Mouse (Mus musculus) neural tube, embryonic 13.5 days (tissue): ENCODE results near the gene Mfsd6l. TPM values are rescaled to one million over a fixed set of nuclear protein-coding genes. Genes with fewer than 3 reads are reported as not detected.
A peak's percentile ranks its signal among the peaks of the same experiment; 100 is the strongest.

Source experiments
- ATAC-seq: fragments of 200-750 bp; cut with Nextera tagmentation; 2 replicates; pipeline ENCODE4 v1.8.0; 2017; ENCODE audit warnings: low read depth, mild to moderate bottlenecking, moderate TSS enrichment, moderate library complexity
- H3K27ac ChIP-seq: fragments of 300-500 bp; sonication (generic); replicated peaks from 2 replicates; pipeline ENCODE4 v1.5.1; 2015; ENCODE audit warnings: moderate library complexity, mild to moderate bottlenecking, inconsistent platforms
- H3K27me3 ChIP-seq: fragments of 300-500 bp; sonication (generic); 2 replicates; pipeline ENCODE4 v1.6.1; 2015; ENCODE audit warnings: mild to moderate bottlenecking, inconsistent platforms
- H3K36me3 ChIP-seq: fragments of 300-500 bp; sonication (generic); 2 replicates; pipeline ENCODE4 v1.6.1; 2015; ENCODE audit warnings: mild to moderate bottlenecking, inconsistent platforms
- H3K4me1 ChIP-seq: fragments of 300-500 bp; sonication (generic); replicated peaks from 2 replicates; pipeline ENCODE4 v1.6.1; 2015; ENCODE audit warnings: inconsistent platforms
- H3K4me2 ChIP-seq: fragments of 300-500 bp; sonication (generic); 2 replicates; pipeline ENCODE4 v1.6.1; 2015; ENCODE audit warnings: inconsistent platforms, mild to moderate bottlenecking, moderate library complexity
- H3K4me3 ChIP-seq: fragments of 300-500 bp; sonication (generic); 2 replicates; pipeline ENCODE4 v1.5.1; 2015; ENCODE audit warnings: mild to moderate bottlenecking, inconsistent platforms
- H3K9ac ChIP-seq: fragments of 300-500 bp; sonication (generic); 2 replicates; pipeline ENCODE4 v1.6.1; 2015; ENCODE audit warnings: moderate library complexity, mild to moderate bottlenecking, inconsistent platforms
- H3K9me3 ChIP-seq: fragments of 300-500 bp; sonication (generic); 2 replicates; pipeline ENCODE4 v1.6.1; 2016; ENCODE audit warnings: inconsistent platforms
- WGBS: fragments of 180-500 bp; shearing (Covaris S2); methylation state at CpG from one replicate; pipeline ENCODE4 v1.1.7; 2015; 5-methylcytosine and 5-hydroxymethylcytosine counted together
- polyA plus RNA-seq: library from polyadenylated mRNA; unstranded; fragments of >200 nt; fragmentation: Nextera tagmentation; extraction: Ambion mirVana; gene quantifications from 2 replicates; pipeline ENCODE4 v1.2.1, GENCODE M21; 2015

Gene Mfsd6l
- polyA plus RNA-seq, result not detected in 2 replicates

DNA sequence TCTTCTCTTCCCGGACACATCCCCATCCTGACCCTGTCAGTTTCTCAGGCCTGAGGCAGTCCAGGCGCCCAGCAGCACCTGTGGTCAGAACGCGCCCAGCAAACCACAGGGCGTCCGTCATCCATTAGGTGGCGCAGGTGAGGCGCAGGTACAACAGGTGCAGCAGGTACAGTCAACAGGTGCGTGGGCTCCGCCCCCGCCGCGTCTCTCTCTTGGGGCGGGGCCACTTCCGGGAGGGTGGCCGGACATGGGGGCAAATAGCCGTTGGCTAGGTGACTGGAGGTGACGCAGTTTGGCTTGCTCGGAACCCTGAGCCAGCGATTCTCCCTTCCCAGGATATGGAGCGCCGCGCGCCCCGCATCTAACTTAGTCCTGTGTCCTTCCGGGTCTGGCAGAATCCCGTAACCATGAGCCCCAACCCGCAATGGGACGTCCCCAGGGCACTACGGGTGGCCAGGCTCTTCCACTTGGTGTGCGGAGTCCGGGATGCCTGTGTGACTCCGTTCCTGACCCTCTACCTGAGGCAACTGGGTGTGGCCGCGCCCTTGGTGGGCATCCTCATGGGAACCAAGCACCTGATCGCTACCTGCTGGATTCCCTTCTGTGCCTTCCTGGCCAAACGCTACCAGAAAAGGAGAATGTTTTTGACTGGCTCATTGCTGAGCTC, at the start of gene Mfsd6l:
Gene Mfsd6l (plus strand): TSS at position 269 of the 667 bp plus-strand sequence.
- peaks cover 20% of the 10 kb centered on the region for H3K27me3 ChIP-seq
- H3K36me3 ChIP-seq, result no peaks in the 10 kb centered on the region
- H3K9me3 ChIP-seq, result no peaks in the 10 kb centered on the region
- H3K9ac ChIP-seq, result no peak within 1 kb of the TSS
- H3K4me1 ChIP-seq, result peaks cover 9% of the 10 kb centered on the region
- H3K4me2 ChIP-seq, result peak within 1 kb of the TSS; percentile 46
- 10% methylated on average over 37 of the region's 37 CpGs for WGBS
- H3K4me3 ChIP-seq, result peak within 1 kb of the TSS; percentile 11; the same call in 1 of the 2 replicates
- H3K27ac ChIP-seq, result no peak within 1 kb of the TSS
- no peak for ATAC-seq

DNA sequence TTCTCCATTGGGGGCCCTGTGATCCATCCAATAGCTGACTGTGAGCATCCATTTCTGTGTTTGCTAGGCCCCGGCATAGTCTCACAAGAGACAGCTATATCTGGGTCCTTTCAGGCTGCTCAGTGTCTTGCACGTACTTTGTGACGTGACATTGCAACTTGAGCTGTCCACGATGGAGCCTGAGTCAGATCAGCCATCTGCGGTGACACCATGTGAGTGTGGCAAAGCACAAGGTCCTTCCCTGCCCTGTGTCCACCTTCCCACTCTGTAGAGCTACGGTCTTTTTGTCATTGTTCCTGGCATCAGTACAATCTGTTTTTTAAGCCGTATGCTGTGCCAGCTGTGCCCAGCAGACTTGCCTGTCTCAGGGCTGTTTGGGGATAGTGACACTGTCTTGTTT, 48.7 kb upstream of the Mfsd6l start:
- Histone ChIP-seq H3K9me3 (no peaks in the 10 kb centered on the region), H3K36me3 (no peaks in the 10 kb centered on the region), H3K4me2 (no peak overlapping the region), H3K9ac (no peak overlapping the region), H3K4me3 (no peak overlapping the region), H3K27ac (no peak overlapping the region), H3K27me3 (no peaks in the 10 kb centered on the region), H3K4me1 (no peaks in the 10 kb centered on the region)
- WGBS, result 93% methylated on average over 7 of the region's 7 CpGs
- ATAC-seq, result no peak

DNA sequence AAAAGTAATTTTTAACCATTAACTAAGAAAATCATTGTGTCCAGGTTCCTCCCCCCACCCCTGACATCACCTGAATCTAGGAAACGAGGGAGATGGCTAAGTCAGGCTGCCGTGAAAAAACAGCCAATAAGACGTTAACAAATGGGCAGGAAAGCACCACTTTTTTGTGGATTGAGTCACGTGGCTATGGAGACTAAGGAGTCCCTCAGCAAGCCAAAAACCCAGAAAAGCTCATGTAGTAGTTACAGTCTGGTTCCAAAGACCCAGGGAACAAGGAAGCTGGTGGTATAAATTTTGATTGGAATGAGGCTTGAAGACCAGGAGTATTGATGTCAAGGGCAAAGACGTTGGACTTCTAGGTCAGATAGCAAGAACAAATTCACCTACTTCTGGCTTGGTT, 47.4 kb upstream of the Mfsd6l start:
- no peak overlapping the region for H3K4me2 ChIP-seq
- H3K4me1 ChIP-seq, result no peaks in the 10 kb centered on the region
- no peaks in the 10 kb centered on the region for H3K36me3 ChIP-seq
- H3K27me3 ChIP-seq, result no peaks in the 10 kb centered on the region
- H3K4me3 ChIP-seq, result no peak overlapping the region
- no peak overlapping the region for H3K27ac ChIP-seq
- H3K9me3 ChIP-seq, result no peaks in the 10 kb centered on the region
- 78% methylated on average over 5 of the region's 5 CpGs for WGBS
- no peak for ATAC-seq
- no peak overlapping the region for H3K9ac ChIP-seq

DNA sequence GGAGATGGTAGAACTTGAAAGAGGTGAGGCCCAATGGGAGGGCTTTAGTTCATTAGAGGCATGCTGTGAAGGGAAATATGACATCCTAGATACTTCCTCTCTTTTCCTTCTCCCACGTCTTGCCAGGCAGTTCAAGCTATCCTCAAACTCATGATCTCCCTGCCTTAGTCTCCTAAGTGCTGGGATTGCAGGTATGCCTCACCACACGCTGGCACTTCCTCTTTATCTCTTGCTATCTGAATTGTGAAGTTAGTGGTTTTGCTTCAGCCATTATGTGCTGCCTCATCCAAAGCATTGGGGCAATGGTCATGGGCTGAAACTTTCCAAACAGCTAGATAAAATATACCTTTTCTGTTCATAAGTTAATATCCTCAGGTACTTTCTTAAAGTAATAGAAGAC, 46.8 kb upstream of the Mfsd6l start:
- H3K9me3 ChIP-seq, result no peaks in the 10 kb centered on the region
- H3K4me1 ChIP-seq, result no peaks in the 10 kb centered on the region
- no peaks in the 10 kb centered on the region for H3K36me3 ChIP-seq
- H3K27ac ChIP-seq, result no peak overlapping the region
- H3K4me2 ChIP-seq, result no peak overlapping the region
- 75% methylated on average over 2 of the region's 2 CpGs for whole genome bisulfite sequencing
- no peak overlapping the region for H3K4me3 ChIP-seq
- ATAC-seq, result no peak
- no peak overlapping the region for H3K9ac ChIP-seq
- no peaks in the 10 kb centered on the region for H3K27me3 ChIP-seq

DNA sequence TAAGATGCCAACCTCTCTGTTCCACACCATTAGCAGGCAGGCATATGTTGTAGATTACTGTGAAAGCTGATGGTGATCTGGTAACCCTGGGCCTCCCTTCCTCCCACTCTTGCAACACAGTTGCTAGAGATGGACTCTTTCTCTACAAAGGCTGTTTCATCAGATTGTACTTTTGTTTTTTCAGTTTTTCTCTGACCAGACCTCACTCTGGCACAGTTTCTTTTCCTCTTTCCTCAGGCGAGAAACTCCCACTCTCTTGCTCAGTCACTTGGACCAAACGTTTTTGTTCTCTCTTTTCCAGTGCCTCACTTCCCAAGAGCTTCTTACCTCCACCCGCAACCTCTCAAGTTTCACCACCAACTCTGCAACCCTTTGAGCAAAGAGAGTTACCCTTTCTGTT, 42.0 kb upstream of the Mfsd6l start:
- WGBS, result 40% methylated on average over 3 of the region's 3 CpGs
- no peaks in the 10 kb centered on the region for H3K27me3 ChIP-seq
- H3K36me3 ChIP-seq, result no peaks in the 10 kb centered on the region
- peaks cover 6% of the 10 kb centered on the region; the same call in 1 of the 2 replicates for H3K9me3 ChIP-seq
- H3K9ac ChIP-seq, result no peak overlapping the region
- H3K4me2 ChIP-seq, result no peak overlapping the region
- no peak for ATAC-seq
- no peaks in the 10 kb centered on the region for H3K4me1 ChIP-seq
- H3K4me3 ChIP-seq, result no peak overlapping the region
- H3K27ac ChIP-seq, result no peak overlapping the region

DNA sequence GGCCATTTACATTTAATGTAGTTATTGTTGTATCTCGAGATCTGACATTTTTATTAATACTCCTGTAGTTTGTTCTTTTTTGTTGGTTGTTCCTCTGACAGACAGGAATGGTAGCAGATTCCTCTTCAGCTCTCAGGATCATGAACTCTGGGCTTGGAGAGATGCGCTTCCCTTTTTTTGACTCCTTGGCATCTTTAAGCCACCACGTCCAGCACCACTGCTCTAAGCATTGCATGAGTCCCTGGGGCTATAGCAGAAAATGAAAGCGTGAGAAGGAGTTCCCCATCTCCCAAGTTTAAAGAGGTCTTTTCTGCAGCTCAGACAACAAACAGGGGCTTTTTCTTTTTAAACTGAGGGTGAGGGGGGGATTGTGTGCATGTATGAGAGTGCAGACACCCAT, 36.6 kb upstream of the Mfsd6l start:
- Histone ChIP-seq H3K9ac (no peak overlapping the region), H3K4me3 (no peak overlapping the region), H3K27me3 (no peaks in the 10 kb centered on the region), H3K36me3 (no peaks in the 10 kb centered on the region), H3K27ac (no peak overlapping the region), H3K9me3 (peaks cover 13% of the 10 kb centered on the region; the same call in 1 of the 2 replicates), H3K4me1 (no peaks in the 10 kb centered on the region), H3K4me2 (no peak overlapping the region)
- no peak for ATAC-seq
- 90% methylated on average over 4 of the region's 4 CpGs for whole genome bisulfite sequencing

DNA sequence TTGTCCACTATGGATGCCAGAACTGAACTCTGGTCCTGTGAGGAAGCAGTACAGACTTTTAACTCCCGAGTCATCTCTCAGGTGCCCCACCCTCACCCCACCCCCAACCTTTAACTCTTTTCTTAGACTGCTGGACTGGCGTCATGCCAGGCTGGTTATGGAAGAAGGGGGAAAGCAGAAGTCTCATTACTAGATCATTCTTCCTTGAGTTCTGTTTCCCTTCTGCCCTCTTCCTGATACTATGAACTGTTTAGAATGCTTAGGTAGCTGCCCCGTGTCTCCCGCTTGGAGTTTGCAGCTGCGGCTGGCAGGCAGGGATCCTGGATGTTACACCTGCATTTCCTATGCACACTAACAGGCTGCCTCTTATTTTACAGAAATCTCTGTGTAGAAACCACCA, 36.2 kb upstream of the Mfsd6l start:
- WGBS, result 91% methylated on average over 5 of the region's 5 CpGs

DNA sequence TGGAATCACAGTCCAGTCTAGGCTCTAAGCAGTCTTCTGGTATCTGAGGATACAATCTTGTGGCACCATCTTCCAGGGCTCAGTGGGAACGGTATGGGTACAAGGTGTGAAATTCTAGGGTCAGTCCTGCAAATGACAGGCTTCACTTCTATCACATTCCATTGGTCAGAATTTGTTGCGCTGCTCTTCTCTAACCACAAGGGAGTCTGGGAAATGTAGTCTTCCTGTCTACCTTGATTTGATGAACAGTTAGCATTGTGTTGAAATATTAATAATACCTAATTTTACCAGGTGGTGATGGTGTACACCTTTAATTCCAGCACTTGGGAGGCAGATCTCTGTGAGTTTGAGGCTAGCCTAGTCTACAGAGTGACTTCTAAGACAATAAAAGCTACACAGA, 35.5 kb upstream of the Mfsd6l start:
- Histone ChIP-seq H3K27ac (no peak overlapping the region), H3K36me3 (no peaks in the 10 kb centered on the region), H3K4me3 (no peak overlapping the region), H3K9ac (no peak overlapping the region), H3K9me3 (peaks cover 13% of the 10 kb centered on the region; the same call in 1 of the 2 replicates), H3K27me3 (no peaks in the 10 kb centered on the region), H3K4me2 (no peak overlapping the region), H3K4me1 (no peaks in the 10 kb centered on the region)
- ATAC-seq, result no peak
- WGBS, result 86% methylated on average over 2 of the region's 2 CpGs

More for the DNA sequence above, 36.2 kb upstream of the Mfsd6l start:
- no peaks in the 10 kb centered on the region for H3K27me3 ChIP-seq
- no peak overlapping the region for H3K4me3 ChIP-seq
- H3K9ac ChIP-seq, result no peak overlapping the region
- H3K4me1 ChIP-seq, result no peaks in the 10 kb centered on the region
- peaks cover 13% of the 10 kb centered on the region; the same call in 1 of the 2 replicates for H3K9me3 ChIP-seq
- no peak for ATAC-seq
- no peak overlapping the region for H3K27ac ChIP-seq
- H3K4me2 ChIP-seq, result no peak overlapping the region
- H3K36me3 ChIP-seq, result no peaks in the 10 kb centered on the region

DNA sequence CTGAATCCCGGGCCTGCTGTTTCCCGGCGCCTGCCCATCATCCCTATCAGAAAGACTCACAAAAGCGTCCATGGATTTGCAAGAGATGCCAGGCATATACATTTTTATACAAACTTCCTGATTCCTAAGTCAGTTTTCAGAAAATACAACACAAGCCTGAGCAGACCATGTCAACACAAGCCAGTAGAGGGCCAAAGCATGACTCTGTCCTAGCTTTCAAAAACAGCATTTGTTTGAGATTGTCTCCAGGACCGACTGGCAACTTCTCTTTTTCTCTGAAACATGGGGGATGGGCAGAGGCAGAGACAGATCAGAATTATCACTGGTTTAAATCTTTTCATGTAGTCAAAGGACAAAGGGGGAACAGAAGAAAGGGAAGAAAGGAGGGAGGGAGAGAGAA, 34.6 kb upstream of the Mfsd6l start:
- WGBS, result 72% methylated on average over 5 of the region's 5 CpGs

DNA sequence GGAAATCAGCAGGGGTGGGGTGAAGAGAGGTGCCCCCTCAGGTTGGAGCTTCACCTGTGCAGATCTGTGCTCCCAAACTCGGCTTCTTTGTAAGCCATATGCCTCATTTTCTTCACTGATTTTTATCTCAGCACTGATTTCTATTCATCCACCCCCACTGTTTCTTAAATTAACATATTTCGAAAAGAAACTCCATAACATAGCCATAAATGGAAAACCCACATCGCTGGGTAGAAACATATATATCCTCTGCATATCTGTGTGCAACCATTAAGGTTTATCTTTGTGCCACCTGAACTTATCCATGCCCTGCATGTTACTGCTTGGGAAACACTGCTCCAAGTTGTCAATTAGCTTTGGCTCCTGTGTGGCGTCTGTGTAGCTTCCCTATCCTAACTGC, 29.5 kb upstream of the Mfsd6l start:
- no peaks in the 10 kb centered on the region for H3K27me3 ChIP-seq
- 84% methylated on average over 4 of the region's 4 CpGs for WGBS
- no peak overlapping the region for H3K4me3 ChIP-seq
- ATAC-seq, result no peak
- no peak overlapping the region for H3K4me2 ChIP-seq
- no peak overlapping the region for H3K9ac ChIP-seq
- no peaks in the 10 kb centered on the region for H3K9me3 ChIP-seq
- no peaks in the 10 kb centered on the region for H3K36me3 ChIP-seq
- H3K27ac ChIP-seq, result no peak overlapping the region
- H3K4me1 ChIP-seq, result no peaks in the 10 kb centered on the region

More for the DNA sequence above, 34.6 kb upstream of the Mfsd6l start:
- no peaks in the 10 kb centered on the region for H3K4me1 ChIP-seq
- peaks cover 13% of the 10 kb centered on the region; the same call in 1 of the 2 replicates for H3K9me3 ChIP-seq
- no peak overlapping the region for H3K27ac ChIP-seq
- H3K4me3 ChIP-seq, result no peak overlapping the region
- no peak overlapping the region for H3K9ac ChIP-seq
- H3K27me3 ChIP-seq, result no peaks in the 10 kb centered on the region
- ATAC-seq, result no peak
- H3K4me2 ChIP-seq, result no peak overlapping the region
- no peaks in the 10 kb centered on the region for H3K36me3 ChIP-seq

DNA sequence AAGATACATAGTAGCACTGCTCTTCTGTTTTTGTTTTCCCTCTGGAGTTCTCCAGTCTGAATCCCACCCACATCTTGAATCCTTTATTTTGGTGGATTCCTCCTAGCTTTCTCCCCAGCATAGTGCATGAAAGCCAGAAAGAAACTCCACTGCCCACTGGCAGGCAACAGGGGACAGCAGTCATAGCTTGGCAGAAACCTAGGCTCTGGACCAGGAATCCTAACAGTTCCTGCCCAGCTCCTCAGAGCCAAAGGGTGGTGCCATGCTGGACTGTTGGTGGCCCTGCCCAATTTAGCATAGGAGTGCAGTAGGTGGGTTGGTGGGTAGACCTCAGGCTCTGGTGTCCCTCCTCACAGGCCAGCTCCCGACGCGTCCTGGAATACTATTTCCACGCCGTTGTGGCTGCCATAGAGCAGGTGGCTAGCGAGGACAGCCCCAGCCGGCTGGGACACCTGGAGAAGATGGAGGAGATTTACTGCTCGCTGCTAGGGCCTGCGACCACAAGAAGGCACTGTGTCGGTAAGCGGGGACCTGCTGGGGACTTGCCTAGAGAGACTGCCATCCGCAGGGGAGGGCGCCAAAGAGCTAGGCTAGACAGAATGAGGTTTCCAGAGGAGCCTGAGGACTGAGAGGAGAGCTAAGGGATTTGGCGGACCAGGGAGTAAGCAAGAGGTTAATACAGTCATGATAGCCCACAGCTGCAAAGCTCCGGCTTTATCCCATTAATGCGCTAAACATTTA, 24.8 kb upstream of the Mfsd6l start:
- no peak for ATAC-seq

DNA sequence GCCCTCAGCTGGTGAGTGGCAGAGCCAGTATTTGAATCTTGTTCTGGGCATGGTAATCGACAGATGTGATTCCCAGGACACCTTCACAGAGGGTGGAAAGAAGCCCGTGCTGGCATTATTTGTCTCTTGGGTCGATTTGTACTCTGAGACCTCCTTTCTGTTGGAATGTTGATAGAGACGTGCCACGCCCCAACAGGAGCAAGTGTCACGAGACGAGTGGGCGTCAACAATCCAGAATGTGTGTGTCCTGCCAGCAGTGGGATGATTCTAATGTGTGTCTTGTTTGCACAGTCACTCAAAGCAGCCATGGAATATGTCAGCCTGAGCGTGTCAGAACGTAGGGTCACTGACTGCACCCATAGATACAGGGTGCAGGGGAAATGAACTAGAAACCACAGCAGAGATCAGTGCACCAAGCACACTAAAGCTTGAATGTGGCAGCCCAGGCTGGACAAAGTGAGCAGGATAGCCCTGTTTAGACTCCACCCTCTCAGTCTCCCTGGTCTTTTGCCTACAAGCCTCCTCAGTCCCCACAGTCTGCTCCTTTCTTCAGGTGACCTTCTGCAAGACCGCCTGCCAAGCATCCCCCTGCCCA, 23.9 kb upstream of the Mfsd6l start:
- no peaks in the 10 kb centered on the region for H3K9me3 ChIP-seq
- WGBS, result 82% methylated on average over 11 of the region's 11 CpGs
- H3K27me3 ChIP-seq, result no peaks in the 10 kb centered on the region
- H3K27ac ChIP-seq, result no peak overlapping the region
- ATAC-seq, result no peak
- no peak overlapping the region for H3K9ac ChIP-seq
- no peaks in the 10 kb centered on the region; the same call in 1 of the 2 replicates for H3K4me1 ChIP-seq
- no peak overlapping the region for H3K4me3 ChIP-seq
- H3K36me3 ChIP-seq, result no peaks in the 10 kb centered on the region
- H3K4me2 ChIP-seq, result no peak overlapping the region

More for the DNA sequence above, 24.8 kb upstream of the Mfsd6l start:
- H3K4me2 ChIP-seq, result no peak overlapping the region
- H3K9ac ChIP-seq, result no peak overlapping the region
- no peak overlapping the region for H3K4me3 ChIP-seq
- H3K36me3 ChIP-seq, result no peaks in the 10 kb centered on the region
- no peak overlapping the region for H3K27ac ChIP-seq
- 28% methylated on average over 16 of the region's 16 CpGs for WGBS
- no peaks in the 10 kb centered on the region for H3K4me1 ChIP-seq
- H3K27me3 ChIP-seq, result no peaks in the 10 kb centered on the region
- no peaks in the 10 kb centered on the region for H3K9me3 ChIP-seq
